Mouse (Mus musculus) CH12.LX (cell line): ENCODE data around the gene Mmp17. TPM values are rescaled to one million over a fixed set of nuclear protein-coding genes. Genes with fewer than 3 reads are reported as not detected.
"Not testable (repeated sequence)": the region's sequence is repeated elsewhere in the genome, so short reads cannot be mapped to it uniquely, and the experiment has no call there.

ENCODE experiments used
- DNase-seq: peaks from one replicate; pipeline ENCODE4 v3.0.0-alpha.2; 2013; ENCODE audit errors: extremely low read depth
- H3K27ac ChIP-seq: 2 replicates; pipeline ENCODE4 v1.5.1; 2012; ENCODE audit warnings: low read depth, mild to moderate bottlenecking, control low read depth, moderate library complexity; ENCODE audit not compliant: insufficient read depth
- H3K27me3 ChIP-seq: replicated peaks from 2 replicates; pipeline ENCODE3; 2012; ENCODE audit warnings: inconsistent platforms
- H3K36me3 ChIP-seq, 2 experiments: replicated peaks in 1 of 2; 2 replicates each; pipeline versions ENCODE3 to v1.6.1; 2012; ENCODE audit warnings: inconsistent platforms in 1 of 2, low read length in 1 of 2, mild to moderate bottlenecking in 1 of 2, mixed read lengths in 1 of 2, moderate library complexity in 1 of 2; ENCODE audit not compliant: control insufficient read depth in 1 of 2, insufficient read depth in 1 of 2
- H3K4me1 ChIP-seq, 2 experiments: 2 replicates each; pipeline ENCODE4 v1.6.1; 2012; ENCODE audit warnings: inconsistent platforms in 1 of 2, moderate library complexity in 1 of 2; ENCODE audit not compliant: insufficient read depth in 2 of 2, control insufficient read depth in 1 of 2
- H3K4me2 ChIP-seq: 2 replicates; pipeline ENCODE4 v1.6.1; 2012; ENCODE audit warnings: low read depth, mild to moderate bottlenecking, control low read depth; ENCODE audit not compliant: poor library complexity, insufficient read depth, severe bottlenecking
- H3K4me3 ChIP-seq, 3 experiments: fragments of 150-350 bp in 1 of 3; sonication (generic) in 1 of 3; replicated peaks in 1 of 3; 2 replicates each; pipeline versions ENCODE3 to v1.5.1; 2011 to 2012; ENCODE audit warnings: low read depth in 2 of 3, low read length in 2 of 3, mild to moderate bottlenecking in 2 of 3, moderate library complexity in 2 of 3, control low read depth in 1 of 3, improper control_type of control experiment in 1 of 3, inconsistent platforms in 1 of 3, mixed read lengths in 1 of 3; ENCODE audit not compliant: poor library complexity in 1 of 3
- H3K79me2 ChIP-seq: replicated peaks from 2 replicates; pipeline ENCODE4 v1.6.1; 2012; ENCODE audit warnings: mild to moderate bottlenecking, moderate library complexity; ENCODE audit not compliant: control insufficient read depth, poor library complexity, insufficient read depth, severe bottlenecking; ENCODE audit errors: extremely low read depth
- H3K9ac ChIP-seq: 2 replicates; pipeline ENCODE4 v1.6.1; 2012; ENCODE audit warnings: low read depth, mild to moderate bottlenecking, control low read depth, moderate library complexity; ENCODE audit not compliant: insufficient read depth
- H3K9me3 ChIP-seq: replicated peaks from 2 replicates; pipeline ENCODE3; 2012; ENCODE audit warnings: low read length, inconsistent platforms, mixed read lengths
- BHLHE40 ChIP-seq: IDR thresholded peaks from 2 replicates; pipeline ENCODE4 v1.6.1; 2011; ENCODE audit warnings: mild to moderate bottlenecking, low read depth, low read length, improper control_type of control experiment
- JUND ChIP-seq: conservative IDR thresholded peaks from 2 replicates; pipeline ENCODE4 v1.6.1; 2011; ENCODE audit warnings: low read depth, low read length, improper control_type of control experiment
- MEF2A ChIP-seq: IDR thresholded peaks from 2 replicates; pipeline ENCODE4 v1.6.1; 2014; ENCODE audit warnings: low read depth, mild to moderate bottlenecking, inconsistent platforms, low read length, improper control_type of control experiment, borderline replicate concordance
- NRF1 ChIP-seq: IDR thresholded peaks from 2 replicates; pipeline ENCODE4 v1.6.1; 2014; ENCODE audit warnings: low read depth, mild to moderate bottlenecking, inconsistent platforms, low read length, improper control_type of control experiment, moderate library complexity
- PAX5 ChIP-seq: IDR thresholded peaks from 2 replicates; pipeline ENCODE4 v1.6.1; 2012; ENCODE audit warnings: low read length, inconsistent platforms, mixed read lengths
- POLR2AphosphoS2 ChIP-seq: IDR thresholded peaks from 2 replicates; pipeline ENCODE4 v1.6.1; 2011; ENCODE audit warnings: low read depth, low read length, improper control_type of control experiment
- RAD21 ChIP-seq: IDR thresholded peaks from 2 replicates; pipeline ENCODE4 v1.6.1; 2011; ENCODE audit warnings: low read depth, mild to moderate bottlenecking, low read length, improper control_type of control experiment, moderate library complexity
- SIN3A ChIP-seq: IDR thresholded peaks from 2 replicates; pipeline ENCODE4 v1.6.1; 2012; ENCODE audit warnings: low read length, improper control_type of control experiment, inconsistent platforms
- USF2 ChIP-seq: conservative IDR thresholded peaks from 2 replicates; pipeline ENCODE4 v1.6.1; 2011; ENCODE audit warnings: low read depth, low read length, improper control_type of control experiment
- dilution Hi-C: fragments of 300-500 bp; cut with MboI; formaldehyde crosslinking; loops from 2 replicates; pipeline ENCODE4 v1.14.3; 2020; ENCODE audit warnings: low sequenced_read_pairs; ENCODE audit not compliant: extremely low pct_unique_long_range_greater_than_20kb, extremely low pct_ligation_motif_present
- in situ Hi-C: fragments of 300-500 bp; cut with MboI; formaldehyde crosslinking; loops from 3 replicates; pipeline ENCODE4 v1.14.3; 2019; ENCODE audit warnings: low sequenced_read_pairs, low pct_ligation_motif_present, low pct_unique_long_range_greater_than_20kb, mixed read lengths
- polyA plus RNA-seq: library from polyadenylated mRNA; unstranded; fragments of >175 nt; gene quantifications from 2 replicates; pipeline ENCODE4 v1.2.1, GENCODE M21; 2012; ENCODE audit warnings: low read depth; ENCODE audit not compliant: insufficient read length
- total RNA-seq, 2 experiments: library from RNA; depleted of rRNA; stranded (reverse); fragments of 300-350 nt in 1 of 2; fragments of >200 nt in 1 of 2; gene quantifications; 2 replicates each; pipeline ENCODE4 v1.2.3; 2012 to 2014

Mmp17 gene
- total and polyA plus RNA-seq, 3 experiments, result 0.51 TPM; not detected in 2

DNA sequence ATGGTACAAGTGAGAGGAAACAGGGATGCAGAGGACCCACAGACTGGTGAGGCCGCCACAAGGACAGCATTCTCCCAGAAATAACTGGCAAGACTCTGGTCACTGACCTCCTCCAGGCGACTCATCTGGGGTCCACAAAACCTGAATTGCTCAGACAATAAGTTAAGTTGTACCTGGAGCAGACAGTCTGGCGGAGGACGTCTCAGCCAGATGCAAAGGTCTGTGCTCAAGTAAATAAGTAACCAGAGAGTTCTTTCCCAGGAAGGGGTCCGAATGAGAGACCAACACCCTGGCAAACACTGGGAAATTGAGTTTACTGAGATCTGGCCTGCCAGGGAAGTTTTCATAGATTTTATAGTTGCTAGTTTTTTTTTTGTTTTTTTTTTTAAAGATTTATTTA is 37.4 kb downstream of the Mmp17 start:
- TF ChIP-seq MEF2A (no peak), NRF1 (no peak), USF2 (no peak), RAD21 (no peak), POLR2AphosphoS2 (no peak), JUND (no peak)
- dilution Hi-C loops (no loop called here), in situ Hi-C loops (no loop called here)
- Histone ChIP-seq H3K4me2 (no peak overlapping the region), H3K9me3 (no peaks in the 10 kb centered on the region), H3K4me1 (no peaks in the 10 kb centered on the region), H3K27me3 (peaks cover 69% of the 10 kb centered on the region), H3K4me3 (no peak overlapping the region), H3K79me2 (no peaks in the 10 kb centered on the region), H3K36me3 (no peaks in the 10 kb centered on the region), H3K9ac (no peak overlapping the region), H3K27ac (no peak overlapping the region)
- DNase-seq, result no peak

DNA sequence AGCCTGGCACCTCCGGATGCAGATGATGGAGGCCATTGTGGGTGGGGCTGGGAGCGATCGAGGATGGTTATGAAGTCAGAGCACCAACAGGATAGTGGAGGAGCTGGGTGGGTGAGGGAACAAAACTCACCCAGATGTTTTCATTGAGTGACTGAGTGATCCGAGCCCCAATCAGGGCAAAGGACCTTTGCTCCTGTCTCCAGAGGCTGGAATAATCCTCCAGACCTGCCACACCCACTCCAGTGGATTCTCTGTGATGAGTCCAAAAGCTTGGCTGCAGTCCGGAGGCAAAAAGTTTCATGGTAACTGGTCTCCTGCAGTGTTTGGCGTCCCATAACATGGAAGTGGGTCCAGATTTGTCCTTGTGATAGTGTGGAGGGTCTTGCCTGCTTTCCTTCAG is 42.1 kb downstream of the Mmp17 start:
- Histone ChIP-seq H3K27ac (no peak overlapping the region), H3K9me3 (no peaks in the 10 kb centered on the region), H3K4me3 (no peak overlapping the region), H3K9ac (no peak overlapping the region), H3K79me2 (no peaks in the 10 kb centered on the region), H3K36me3 (no peaks in the 10 kb centered on the region), H3K4me1 (no peaks in the 10 kb centered on the region), H3K4me2 (no peak overlapping the region; the same call in 1 of the 2 replicates), H3K27me3 (peaks cover 74% of the 10 kb centered on the region)
- TF ChIP-seq PAX5 (no peak), BHLHE40 (no peak), SIN3A (no peak)
- in situ Hi-C loops, result no loop called here
- dilution Hi-C loops, result no loop called here
- no peak for DNase-seq

- H3K27ac ChIP-seq, DNase-seq, H3K79me2 ChIP-seq, dilution Hi-C loops, in situ Hi-C loops, H3K36me3 ChIP-seq, H3K4me1 ChIP-seq, H3K9me3 ChIP-seq, H3K9ac ChIP-seq, H3K4me2 ChIP-seq, H3K4me3 ChIP-seq: not testable (repeated sequence)
- peaks cover 72% of the 10 kb centered on the region for H3K27me3 ChIP-seq
Measured at GRCm38 (mm10) chr5:129626586-129626985, 42.6 kb downstream of the Mmp17 start.

- H3K27me3 ChIP-seq, result peaks cover 51% of the 10 kb centered on the region
- dilution Hi-C loops, H3K4me1 ChIP-seq, H3K27ac ChIP-seq, H3K4me3 ChIP-seq, H3K36me3 ChIP-seq, in situ Hi-C loops, DNase-seq, H3K9me3 ChIP-seq, H3K9ac ChIP-seq, H3K4me2 ChIP-seq, H3K79me2 ChIP-seq: not testable (repeated sequence)
Measured at GRCm38 (mm10) chr5:129632270-129633250, 48.6 kb downstream of the Mmp17 start.
